Mouse (Mus musculus) naive thymus-derived CD4-positive, alpha-beta T cell, adult 2 months (primary cell): ENCODE data around the gene Me3.

Experiments
- DNase-seq: peaks from one replicate; pipeline ENCODE4 v3.0.0-alpha.2; 2011; ENCODE audit warnings: low read depth

Gene Me3

GRCm38 (mm10) chr7:89903442-89904343, 271.5 kb downstream of the Me3 start, which contains the start of gene Ccdc81:
Gene Ccdc81 (minus strand): TSS chr7:89903629.
- DNase-seq, result no peak
